Mouse (Mus musculus) embryonic facial prominence, embryonic 13.5 days (tissue): ENCODE results near the gene Icosl. TPM values are rescaled to one million over a fixed set of nuclear protein-coding genes. Genes with fewer than 3 reads are reported as not detected.
A peak's percentile ranks its signal among the peaks of the same experiment; 100 is the strongest.
"Not testable (repeated sequence)": the region's sequence is repeated elsewhere in the genome, so short reads cannot be mapped to it uniquely, and the experiment has no call there.

Experiments used
- ATAC-seq: fragments of 200-750 bp; cut with Nextera tagmentation; 2 replicates; pipeline ENCODE4 v1.8.0; 2017; ENCODE audit warnings: low read depth; ENCODE audit not compliant: insufficient number of reproducible peaks, insufficient read depth, low FRiP score, low TSS enrichment
- H3K27ac ChIP-seq: fragments of 300-500 bp; sonication (generic); 2 replicates; pipeline ENCODE4 v1.5.1; 2015; ENCODE audit warnings: moderate library complexity, mild to moderate bottlenecking, inconsistent platforms
- H3K27me3 ChIP-seq: fragments of 300-500 bp; sonication (generic); 2 replicates; pipeline ENCODE4 v1.6.1; 2015; ENCODE audit warnings: mild to moderate bottlenecking, inconsistent platforms
- H3K36me3 ChIP-seq: fragments of 300-500 bp; sonication (generic); 2 replicates; pipeline ENCODE4 v1.6.1; 2015; ENCODE audit warnings: mild to moderate bottlenecking, inconsistent platforms
- H3K4me1 ChIP-seq: fragments of 300-500 bp; sonication (generic); 2 replicates; pipeline ENCODE4 v1.6.1; 2015; ENCODE audit warnings: inconsistent platforms
- H3K4me2 ChIP-seq: fragments of 300-500 bp; sonication (generic); 2 replicates; pipeline ENCODE4 v1.6.1; 2015; ENCODE audit warnings: moderate library complexity, mild to moderate bottlenecking, inconsistent platforms
- H3K4me3 ChIP-seq: fragments of 300-500 bp; sonication (generic); 2 replicates; pipeline ENCODE4 v1.5.1; 2015; ENCODE audit warnings: mild to moderate bottlenecking, inconsistent platforms
- H3K9ac ChIP-seq: fragments of 300-500 bp; sonication (generic); 2 replicates; pipeline ENCODE4 v1.6.1; 2015; ENCODE audit warnings: mild to moderate bottlenecking, inconsistent platforms
- H3K9me3 ChIP-seq: fragments of 300-500 bp; sonication (generic); 2 replicates; pipeline ENCODE4 v1.6.1; 2016; ENCODE audit warnings: inconsistent platforms
- WGBS: fragments of 180-500 bp; shearing (Covaris S2); methylation state at CpG from one replicate; pipeline ENCODE4 v1.1.7; 2015; ENCODE audit warnings: mixed read lengths; 5-methylcytosine and 5-hydroxymethylcytosine counted together
- polyA plus RNA-seq: library from polyadenylated mRNA; unstranded; fragments of >200 nt; fragmentation: Nextera tagmentation; extraction: Ambion mirVana; gene quantifications from 2 replicates; pipeline ENCODE4 v1.2.1, GENCODE M21; 2015

The Icosl gene
- polyA plus RNA-seq = 3.0 and 4.4 TPM in 2 replicates

DNA sequence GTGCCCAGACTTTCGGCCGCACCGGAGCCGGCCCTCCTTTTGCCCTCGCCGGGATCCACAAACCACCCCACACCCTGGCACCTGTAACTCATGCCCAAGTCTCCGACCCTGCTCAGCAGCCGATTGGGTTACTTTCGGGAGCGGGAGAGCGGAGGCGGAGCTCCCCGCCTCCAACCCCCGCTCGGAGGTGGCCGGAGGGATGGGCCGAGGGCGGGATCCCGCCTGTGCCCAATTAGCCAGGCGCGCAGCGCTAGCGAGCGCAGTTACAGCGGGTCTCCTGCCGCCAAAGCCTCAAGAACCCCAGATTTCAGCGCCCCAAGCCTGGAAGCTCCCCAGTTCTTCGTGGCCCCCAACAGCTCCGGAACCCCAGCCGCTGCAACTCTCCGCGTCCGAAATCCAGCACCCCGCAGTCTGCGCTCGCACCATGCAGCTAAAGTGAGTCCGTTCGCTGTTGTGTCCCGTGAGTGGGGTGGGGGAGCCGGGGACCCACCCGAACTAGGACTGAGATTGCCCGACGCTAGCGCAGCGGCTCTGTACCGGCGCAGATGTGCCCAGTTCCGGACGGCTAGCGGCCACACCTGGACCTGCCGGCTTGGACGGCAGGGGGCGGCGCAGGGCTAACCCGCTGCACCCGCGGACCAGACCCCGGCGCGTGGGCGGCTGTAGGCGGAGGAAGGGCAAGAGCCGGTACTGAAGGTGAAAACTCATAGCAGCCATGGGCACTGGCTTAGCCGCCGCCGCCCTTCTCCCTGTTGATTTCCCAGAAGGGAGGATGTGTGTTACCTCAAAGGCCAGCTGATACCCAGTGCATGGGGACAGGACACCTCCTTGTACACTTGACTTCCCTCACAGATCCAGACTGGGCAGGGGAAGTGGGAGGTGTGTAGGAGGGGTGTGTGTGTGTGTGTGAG lies at the start of gene Icosl:
Icosl (plus strand) TSS at position 202 of the 911 bp plus-strand sequence.
- no peaks in the 10 kb centered on the region for H3K9me3 ChIP-seq
- no peaks in the 10 kb centered on the region for H3K36me3 ChIP-seq
- peak within 1 kb of the TSS; percentile 66 for H3K4me3 ChIP-seq
- ATAC-seq = peak; percentile 78
- H3K27me3 ChIP-seq = peaks cover 32% of the 10 kb centered on the region
- H3K4me2 ChIP-seq = peak within 1 kb of the TSS; percentile 97
- H3K27ac ChIP-seq = peak within 1 kb of the TSS; percentile 29; the same call in 1 of the 2 replicates
- WGBS = under 1% methylated on average over 61 of the region's 66 CpGs
- H3K9ac ChIP-seq = peak within 1 kb of the TSS; percentile 75
- H3K4me1 ChIP-seq = 0 out of 2 replicates have a peak, but pooled peaks cover 6% of the 10 kb centered on the region

DNA sequence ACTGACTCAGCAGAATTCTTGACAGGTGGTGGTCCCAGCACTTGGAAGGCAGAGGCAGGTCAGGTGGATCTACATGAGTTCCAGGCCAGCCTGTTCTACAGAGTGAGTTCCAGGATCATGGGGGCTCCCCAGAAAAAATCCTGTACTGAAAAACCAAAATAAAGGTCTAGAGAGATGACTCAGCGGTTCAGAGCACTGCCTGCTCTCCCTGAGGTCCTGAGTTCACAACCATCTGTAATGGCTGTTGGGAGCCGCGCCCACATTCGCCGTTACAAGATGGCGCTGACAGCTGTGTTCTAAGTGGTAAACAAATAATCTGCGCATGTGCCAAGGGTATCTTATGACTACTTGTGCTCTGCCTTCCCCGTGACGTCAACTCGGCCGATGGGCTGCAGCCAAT lies 49.1 kb upstream of the Icosl start:
- H3K4me3 ChIP-seq, H3K9me3 ChIP-seq, ATAC-seq, H3K27me3 ChIP-seq, H3K36me3 ChIP-seq, H3K9ac ChIP-seq, H3K4me2 ChIP-seq, H3K4me1 ChIP-seq, H3K27ac ChIP-seq: not testable (repeated sequence)
- WGBS = 98% methylated on average over 7 of the region's 11 CpGs

DNA sequence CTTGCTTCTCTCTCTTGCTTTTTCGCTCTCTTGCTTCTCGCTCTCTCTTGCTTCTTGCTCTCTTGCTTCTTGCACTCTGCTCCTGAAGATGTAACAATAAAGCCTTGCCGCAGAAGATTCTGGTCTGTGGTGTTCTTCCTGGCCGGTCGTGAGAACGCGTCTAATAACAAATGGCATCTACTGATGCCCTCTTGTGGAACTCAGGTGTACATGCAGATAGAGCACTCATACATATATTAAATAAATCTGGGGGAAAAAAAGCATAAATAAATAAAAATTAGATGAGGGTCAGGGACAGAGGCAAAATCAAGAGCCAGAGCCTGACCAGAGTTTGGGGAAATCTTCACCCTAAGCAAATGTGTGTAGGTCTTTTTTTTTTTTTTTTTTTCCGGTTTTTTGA lies 43.6 kb upstream of the Icosl start:
- not testable (repeated sequence) for H3K4me2 ChIP-seq, H3K9me3 ChIP-seq, ATAC-seq, H3K27me3 ChIP-seq, H3K9ac ChIP-seq, H3K4me1 ChIP-seq, H3K4me3 ChIP-seq, H3K27ac ChIP-seq, H3K36me3 ChIP-seq
- 72% methylated on average over 6 of the region's 8 CpGs for WGBS

DNA sequence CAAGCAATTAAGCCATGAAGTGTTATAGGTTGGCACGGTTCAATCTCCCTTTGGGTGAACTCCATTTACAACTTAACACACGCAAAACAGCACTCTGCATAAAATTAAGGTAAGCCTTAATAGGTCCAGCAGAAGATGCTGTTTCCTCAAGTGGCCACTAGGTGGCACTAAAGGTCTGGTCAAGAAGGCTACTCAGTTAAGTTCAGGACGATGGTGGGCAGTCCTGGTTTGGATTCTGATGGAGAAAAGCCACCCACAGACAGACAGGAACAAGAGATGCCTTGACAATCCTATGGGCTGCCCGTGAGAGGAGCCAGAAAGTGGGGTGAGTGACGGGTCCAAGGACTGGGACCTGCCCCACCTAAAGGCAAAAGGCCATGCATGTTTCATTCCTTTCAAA lies 41.0 kb upstream of the Icosl start:
- H3K9me3 ChIP-seq = no peaks in the 10 kb centered on the region
- H3K4me2 ChIP-seq = no peak overlapping the region
- no peaks in the 10 kb centered on the region for H3K36me3 ChIP-seq
- peak; percentile 59; the same call in 1 of the 2 replicates for ATAC-seq
- H3K27ac ChIP-seq = no peak overlapping the region
- H3K27me3 ChIP-seq = no peaks in the 10 kb centered on the region
- H3K4me3 ChIP-seq = no peak overlapping the region
- no peaks in the 10 kb centered on the region for H3K4me1 ChIP-seq
- WGBS = 6% methylated on average over 5 of the region's 5 CpGs
- no peak overlapping the region for H3K9ac ChIP-seq

- H3K4me2 ChIP-seq = no peak overlapping the region
- no peak overlapping the region for H3K9ac ChIP-seq
- 63% methylated on average over 1 of the region's 1 CpGs for WGBS
- H3K27me3 ChIP-seq = no peaks in the 10 kb centered on the region
- H3K4me3 ChIP-seq = no peak overlapping the region
- no peaks in the 10 kb centered on the region for H3K36me3 ChIP-seq
- no peak for ATAC-seq
- H3K4me1 ChIP-seq = no peaks in the 10 kb centered on the region
- no peaks in the 10 kb centered on the region for H3K9me3 ChIP-seq
- H3K27ac ChIP-seq = no peak overlapping the region
Measured at GRCm38 (mm10) chr10:78029080-78029479, 40.0 kb upstream of the Icosl start.

DNA sequence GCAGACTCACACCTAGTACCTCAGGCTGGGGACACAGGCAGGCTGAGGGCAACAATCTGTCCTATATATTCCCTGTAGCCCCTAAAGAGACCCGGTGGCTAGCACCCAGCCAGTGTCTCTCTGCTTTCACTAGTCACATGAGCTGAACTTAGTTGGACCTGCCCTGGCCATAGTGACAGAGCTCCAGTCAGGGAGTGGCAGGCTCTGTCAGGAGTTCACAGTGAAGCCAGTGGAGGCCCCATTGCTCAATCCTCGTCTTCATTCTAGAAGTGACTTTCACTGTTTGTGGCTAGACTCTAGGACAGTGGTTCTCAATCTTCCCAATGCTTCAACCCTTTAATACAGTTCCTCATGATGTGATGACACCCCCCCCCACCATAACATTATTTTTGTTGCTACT lies 37.1 kb upstream of the Icosl start:
- Histone ChIP-seq H3K9ac (no peak overlapping the region), H3K4me3 (no peak overlapping the region), H3K4me2 (no peak overlapping the region), H3K36me3 (no peaks in the 10 kb centered on the region), H3K27me3 (no peaks in the 10 kb centered on the region), H3K27ac (no peak overlapping the region), H3K4me1 (no peaks in the 10 kb centered on the region), H3K9me3 (no peaks in the 10 kb centered on the region)
- WGBS = 86% methylated on average over 2 of the region's 2 CpGs
- ATAC-seq = no peak

DNA sequence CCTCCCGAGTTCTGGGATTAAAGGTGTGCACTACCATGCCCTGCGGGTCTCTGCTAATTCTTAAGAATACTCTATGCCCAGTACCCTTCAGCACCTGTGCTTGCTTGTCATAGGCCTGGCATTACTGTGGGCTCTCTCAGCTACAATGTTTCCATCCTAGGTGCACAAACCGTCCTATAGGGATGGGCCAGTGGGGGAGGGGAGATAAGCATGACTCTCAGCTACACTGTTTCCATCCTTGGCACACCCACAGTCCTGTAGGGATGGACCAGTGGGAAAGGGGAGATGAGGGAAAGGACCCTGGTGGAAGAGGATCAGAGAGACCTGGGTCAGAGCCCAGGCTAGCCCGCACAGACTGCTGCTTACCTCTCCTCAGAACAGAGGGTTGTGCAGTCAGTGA lies 32.0 kb upstream of the Icosl start:
- 90% methylated on average over 4 of the region's 4 CpGs for WGBS
- Histone ChIP-seq H3K9ac (no peak overlapping the region), H3K36me3 (no peaks in the 10 kb centered on the region), H3K4me2 (no peak overlapping the region), H3K27me3 (no peaks in the 10 kb centered on the region), H3K4me3 (no peak overlapping the region), H3K9me3 (no peaks in the 10 kb centered on the region), H3K4me1 (0 out of 2 replicates have a peak, but pooled peaks cover under 1% of the 10 kb centered on the region), H3K27ac (no peak overlapping the region)
- ATAC-seq = no peak

- Histone ChIP-seq H3K9me3 (no peaks in the 10 kb centered on the region), H3K4me3 (no peak within 1 kb of the TSS), H3K27me3 (peaks cover 5% of the 10 kb centered on the region), H3K9ac (no peak within 1 kb of the TSS), H3K27ac (no peak within 1 kb of the TSS), H3K4me1 (peaks cover 13% of the 10 kb centered on the region), H3K4me2 (no peak within 1 kb of the TSS), H3K36me3 (no peaks in the 10 kb centered on the region)
- WGBS = 93% methylated on average over 5 of the region's 5 CpGs
- ATAC-seq = 0 out of 2 replicates have a peak, but pooled peaks have one; percentile 22
Measured at GRCm38 (mm10) chr10:78041647-78042046, 27.5 kb upstream of the Icosl start, which contains the start of gene Dnmt3l. Gene Dnmt3l (plus strand): TSS chr10:78041947.

GRCm38 (mm10) chr10:78042096-78042495 lies 27.0 kb upstream of the Icosl start:
- no peak overlapping the region for H3K9ac ChIP-seq
- H3K27me3 ChIP-seq = peaks cover 5% of the 10 kb centered on the region
- no peaks in the 10 kb centered on the region for H3K9me3 ChIP-seq
- H3K4me2 ChIP-seq = no peak overlapping the region
- no peak overlapping the region for H3K27ac ChIP-seq
- H3K4me3 ChIP-seq = no peak overlapping the region
- no peaks in the 10 kb centered on the region for H3K36me3 ChIP-seq
- no peak for ATAC-seq
- WGBS = 32% methylated on average over 7 of the region's 7 CpGs
- H3K4me1 ChIP-seq = peaks cover 13% of the 10 kb centered on the region

DNA sequence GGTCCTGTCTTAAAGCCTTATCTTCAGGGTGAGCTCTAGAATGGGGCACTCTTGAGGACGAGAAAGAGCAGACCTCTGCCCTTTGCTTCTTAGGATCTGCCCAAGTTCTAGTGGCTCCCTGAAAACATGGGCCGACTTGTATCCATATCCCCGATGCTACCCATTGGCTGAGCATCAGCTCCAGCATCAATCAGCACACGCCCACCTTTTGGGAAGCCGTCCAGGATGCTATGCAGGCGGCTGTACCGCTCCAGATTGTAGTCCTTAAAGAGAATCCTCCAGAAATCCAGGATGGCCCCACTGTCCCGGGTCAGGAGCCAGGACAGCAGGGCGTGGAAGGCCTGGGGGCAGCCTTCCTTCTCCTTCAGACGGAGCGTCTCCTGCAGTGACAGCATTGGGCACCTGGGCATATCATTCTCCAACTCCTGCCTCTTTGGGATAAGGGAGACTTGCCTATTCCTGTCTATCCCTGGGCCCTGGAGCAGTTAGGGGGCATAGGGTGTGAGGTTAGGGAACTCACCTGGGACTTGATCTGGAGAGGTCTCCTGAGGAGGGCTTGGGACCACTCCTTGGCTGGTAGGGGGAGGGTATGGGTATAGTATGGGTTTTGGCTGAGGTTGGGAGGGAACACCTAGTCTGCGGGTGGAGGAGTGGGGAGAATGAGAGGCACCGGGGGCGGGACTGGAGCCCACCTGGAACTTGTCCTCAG lies 26.3 kb upstream of the Icosl start:
- H3K27me3 ChIP-seq = peaks cover 5% of the 10 kb centered on the region
- H3K4me2 ChIP-seq = peak overlapping the region; percentile 57
- H3K9ac ChIP-seq = no peak overlapping the region
- no peak for ATAC-seq
- peaks cover 13% of the 10 kb centered on the region for H3K4me1 ChIP-seq
- WGBS = 51% methylated on average over 14 of the region's 14 CpGs
- H3K27ac ChIP-seq = no peak overlapping the region
- H3K4me3 ChIP-seq = peak overlapping the region; percentile 29
- H3K36me3 ChIP-seq = no peaks in the 10 kb centered on the region
- H3K9me3 ChIP-seq = no peaks in the 10 kb centered on the region

DNA sequence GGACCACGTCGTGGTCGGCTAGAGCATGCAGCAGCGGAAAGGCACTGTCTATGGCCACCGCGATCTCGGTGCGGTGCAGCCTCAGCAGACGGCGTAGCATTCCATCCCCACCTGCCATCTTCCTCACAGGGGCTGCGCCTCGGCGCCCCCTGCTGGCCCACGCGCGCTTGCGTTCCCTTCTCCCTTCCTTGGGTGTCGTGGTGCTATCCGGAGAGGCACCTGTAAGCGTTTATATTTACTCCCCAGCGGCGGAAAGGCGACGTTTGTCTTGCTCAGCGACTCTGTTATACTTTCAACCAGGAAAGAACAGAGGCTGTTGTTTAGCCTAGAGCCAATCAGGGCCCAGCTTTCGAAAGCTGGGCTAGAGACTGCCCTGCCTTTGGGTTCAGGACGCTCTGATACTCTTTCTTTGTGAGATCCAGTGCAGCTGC lies 25.7 kb upstream of the Icosl start, which contains the start of gene Aire:
Aire (minus strand) TSS at position 205 of the 431 bp plus-strand sequence.
- Histone ChIP-seq H3K27ac (no peak within 1 kb of the TSS), H3K27me3 (peaks cover 5% of the 10 kb centered on the region), H3K4me2 (peak within 1 kb of the TSS; percentile 57), H3K4me3 (peak within 1 kb of the TSS; percentile 29), H3K9ac (0 out of 2 replicates have a peak within 1 kb of the TSS, but pooled peaks have one; percentile 49), H3K4me1 (peaks cover 13% of the 10 kb centered on the region), H3K36me3 (no peaks in the 10 kb centered on the region), H3K9me3 (no peaks in the 10 kb centered on the region)
- no peak for ATAC-seq
- WGBS = 2% methylated on average over 27 of the region's 27 CpGs
